Mouse (Mus musculus) CH12.LX (cell line): ENCODE data around the gene Ebf1.

Source experiments
- EP300 ChIP-seq: IDR thresholded peaks from 2 replicates; pipeline ENCODE4 v1.6.1; 2011; ENCODE audit warnings: low read length, improper control_type of control experiment
- MYC ChIP-seq: IDR thresholded peaks from 2 replicates; pipeline ENCODE4 v1.6.1; 2011; ENCODE audit warnings: low read depth, mild to moderate bottlenecking, improper control_type of control experiment, low read length
- POLR2A ChIP-seq: IDR thresholded peaks from 2 replicates; pipeline ENCODE4 v1.6.1; 2011; ENCODE audit warnings: low read depth, mild to moderate bottlenecking, improper control_type of control experiment, low read length
- RAD21 ChIP-seq: IDR thresholded peaks from 2 replicates; pipeline ENCODE4 v1.6.1; 2011; ENCODE audit warnings: low read depth, mild to moderate bottlenecking, low read length, improper control_type of control experiment, moderate library complexity
- TBP ChIP-seq: conservative IDR thresholded peaks from 2 replicates; pipeline ENCODE4 v1.6.1; 2011; ENCODE audit warnings: low read depth, low read length, improper control_type of control experiment

DNA sequence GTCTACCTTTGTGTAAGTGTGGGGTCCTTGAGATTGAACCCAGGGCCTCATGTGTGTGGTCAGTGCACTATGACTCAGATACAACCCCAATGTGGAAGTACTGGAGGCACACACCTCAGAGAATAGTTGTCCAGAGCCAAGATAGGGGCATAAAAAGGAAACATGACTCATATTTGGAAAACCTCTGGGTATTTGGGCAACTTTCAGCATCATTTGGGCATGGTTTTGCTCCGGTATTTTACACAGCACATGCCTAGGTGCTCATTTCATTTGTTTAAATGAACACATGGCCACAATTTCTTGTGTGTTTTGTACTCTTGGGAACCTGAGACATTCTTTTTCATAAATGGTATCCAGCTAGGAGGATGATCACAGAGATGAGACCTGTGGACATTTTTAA, 161.9 kb downstream of the Ebf1 start:
- TF ChIP-seq MYC, result peak; percentile 99
- no peak for TF ChIP-seq TBP
- TF ChIP-seq EP300, result peak; percentile 100
- TF ChIP-seq RAD21, result no peak; the same call in 1 of the 2 replicates
- no peak for TF ChIP-seq POLR2A
